Mouse (Mus musculus) bone marrow macrophage, adult 2 months (primary cell): Measurements from ENCODE around the gene Nup107.

Experiments used
- CTCF ChIP-seq: IDR thresholded peaks from 2 replicates; pipeline ENCODE4 v1.5.1; 2012; ENCODE audit warnings: low read depth, mild to moderate bottlenecking, low read length, moderate library complexity
- POLR2A ChIP-seq: IDR thresholded peaks from 2 replicates; pipeline ENCODE4 v1.6.1; 2012; ENCODE audit warnings: mild to moderate bottlenecking, low read depth, low read length, borderline replicate concordance

DNA sequence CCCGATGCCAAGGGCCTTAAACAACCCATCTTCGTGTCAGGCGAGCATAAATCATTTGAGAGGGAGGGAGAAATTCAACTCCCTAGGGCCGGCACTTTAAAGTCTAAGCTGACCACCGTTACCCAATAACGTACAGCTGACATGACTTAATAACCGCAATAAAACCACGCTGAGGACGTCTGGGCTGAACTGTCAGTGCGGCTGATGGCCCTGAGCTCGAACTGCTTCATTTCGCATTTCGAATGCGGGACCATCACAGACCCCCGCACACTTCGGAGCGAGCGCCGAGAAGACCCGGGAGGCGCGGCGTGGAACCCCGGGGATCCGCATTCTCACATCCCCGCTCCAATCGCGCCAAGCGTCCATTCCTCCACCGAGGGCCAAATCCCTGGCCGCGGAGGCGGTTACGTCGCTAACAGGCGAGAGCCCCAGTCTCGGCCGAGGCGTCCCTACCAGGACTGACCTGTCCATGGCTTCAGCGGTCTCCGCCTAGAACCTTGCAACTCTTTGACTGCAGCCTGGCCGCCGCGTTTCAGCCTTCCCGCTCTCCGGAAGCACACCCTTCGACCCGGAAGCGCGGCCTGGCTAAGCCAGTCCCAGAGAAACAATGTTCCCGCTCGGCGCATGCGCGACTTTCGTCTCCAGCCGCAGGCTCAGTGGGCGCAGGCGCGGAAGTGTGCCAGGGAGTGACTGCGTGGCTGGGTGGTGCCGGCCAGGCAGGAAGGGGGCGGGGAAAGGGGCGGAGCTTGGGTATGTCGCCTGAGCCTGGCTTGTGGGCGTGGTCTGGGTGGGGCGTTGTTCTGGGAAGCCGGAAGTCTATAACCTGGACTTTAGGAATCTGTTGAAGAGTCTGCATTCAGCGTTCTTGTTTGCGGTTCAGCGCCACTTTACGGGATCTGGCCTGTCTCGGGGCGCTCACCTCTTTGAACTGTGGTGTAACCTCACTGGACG, at the start of gene Nup107:
- TF ChIP-seq CTCF (no peak), POLR2A (no peak)
